Mouse (Mus musculus) spleen, postnatal 14 days (tissue): ENCODE measurements around the gene Slc6a9.
A peak's percentile ranks its signal among the peaks of the same experiment; 100 is the strongest.

Experiments
- DNase-seq, 2 experiments: peaks; one replicate each; pipeline ENCODE4 v3.0.0; 2021 to 2022; ENCODE audit warnings: low spot score in 2 of 2

Slc6a9 gene

GRCm38 (mm10) chr4:117834457-117834844 is at the start of gene Slc6a9:
Gene Slc6a9 (plus strand): TSS chr4:117834506.
- no peak for DNase-seq

DNA sequence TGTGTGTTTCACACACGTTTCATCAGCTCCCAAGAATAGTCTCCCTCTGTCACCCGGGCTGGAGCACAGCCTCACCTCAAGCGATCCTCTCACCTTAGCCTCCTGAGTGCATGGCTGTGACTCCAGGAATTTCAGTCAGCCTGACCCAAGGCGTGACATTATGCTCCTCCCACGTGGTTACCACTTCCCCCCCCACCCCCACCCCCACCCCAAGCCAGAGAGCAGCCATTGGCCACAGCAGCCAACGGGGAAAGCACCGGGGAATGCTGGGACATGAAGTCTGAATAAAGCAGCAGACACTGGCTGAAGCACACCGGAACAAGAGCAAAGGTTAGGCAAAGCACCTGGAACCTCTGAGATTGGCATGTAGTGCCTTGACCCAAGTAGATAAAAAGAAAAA is 47.3 kb upstream of the Slc6a9 start:
- DNase-seq: no peak

DNA sequence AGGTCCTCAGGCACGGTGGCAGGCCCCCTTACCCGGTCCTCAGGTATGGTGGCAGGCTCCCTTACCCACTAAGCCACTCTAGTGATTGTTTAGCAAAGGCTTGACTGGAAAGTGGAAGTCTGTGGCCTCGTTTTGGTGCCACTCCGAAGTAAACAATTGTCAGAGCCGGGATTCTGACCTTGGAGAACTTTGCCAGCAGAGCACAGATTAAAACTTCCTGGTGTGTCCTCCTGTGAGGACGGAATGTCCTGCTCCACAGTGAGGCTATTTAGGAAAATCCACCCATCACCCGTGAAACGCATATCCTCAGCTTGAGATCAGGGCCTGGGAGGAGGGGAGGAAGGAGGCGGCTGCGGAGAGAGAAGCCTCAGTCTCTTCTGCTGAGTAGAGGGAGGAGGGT is 46.0 kb upstream of the Slc6a9 start:
- DNase-seq: no peak

- DNase-seq: no peak
Measured at GRCm38 (mm10) chr4:117799904-117800303, 34.4 kb upstream of the Slc6a9 start.

DNA sequence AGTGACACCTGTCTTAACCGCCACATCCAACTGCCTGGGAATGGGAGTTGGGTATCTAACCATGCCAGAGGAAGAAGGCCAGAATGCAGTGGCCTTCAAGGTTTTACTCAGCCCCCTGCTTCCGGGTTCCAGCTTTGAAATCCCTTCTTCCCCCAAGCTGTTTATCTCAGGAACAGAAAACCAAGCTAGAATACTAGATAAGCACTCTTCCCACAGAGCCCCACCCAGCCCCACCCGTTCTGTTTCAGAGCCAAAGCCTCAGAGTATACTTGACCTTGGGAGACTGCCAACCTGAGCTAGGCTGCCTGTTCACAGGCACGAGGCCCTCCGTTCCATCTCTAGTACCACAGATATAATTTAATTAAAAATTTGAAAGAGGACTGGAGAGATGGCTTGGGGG is 27.3 kb upstream of the Slc6a9 start:
- DNase-seq: no peak

- no peak for DNase-seq
Measured at GRCm38 (mm10) chr4:117810933-117811332, 23.4 kb upstream of the Slc6a9 start.

DNA sequence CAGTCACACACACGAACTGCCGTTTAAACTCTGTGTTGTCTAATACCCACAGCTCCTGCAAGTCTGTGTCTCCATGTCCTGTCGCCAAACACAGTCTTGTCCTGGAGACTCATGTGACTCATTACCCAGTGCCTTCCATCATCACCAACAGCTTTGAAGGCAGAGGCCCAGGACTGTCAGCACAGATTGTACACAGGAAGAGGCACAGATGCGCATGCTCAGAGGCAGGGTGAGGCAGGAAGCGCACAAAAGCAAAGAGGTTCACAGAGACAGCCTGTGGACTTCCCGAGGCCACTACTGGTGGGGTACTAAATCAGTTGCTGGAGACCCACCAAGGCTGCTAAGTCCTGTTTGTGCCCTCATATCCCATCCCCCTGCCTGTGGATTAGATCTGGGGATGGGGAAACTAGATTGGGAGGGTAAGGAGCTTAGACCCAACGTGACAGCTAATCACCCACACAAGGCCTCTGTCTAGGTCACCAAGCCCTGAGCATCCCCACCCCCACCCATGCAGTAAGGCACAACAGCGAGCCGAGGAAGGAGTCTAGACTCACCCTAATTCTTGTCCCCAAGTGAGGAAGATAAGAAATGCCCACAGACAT is 20.6 kb upstream of the Slc6a9 start:
- DNase-seq: no peak

DNA sequence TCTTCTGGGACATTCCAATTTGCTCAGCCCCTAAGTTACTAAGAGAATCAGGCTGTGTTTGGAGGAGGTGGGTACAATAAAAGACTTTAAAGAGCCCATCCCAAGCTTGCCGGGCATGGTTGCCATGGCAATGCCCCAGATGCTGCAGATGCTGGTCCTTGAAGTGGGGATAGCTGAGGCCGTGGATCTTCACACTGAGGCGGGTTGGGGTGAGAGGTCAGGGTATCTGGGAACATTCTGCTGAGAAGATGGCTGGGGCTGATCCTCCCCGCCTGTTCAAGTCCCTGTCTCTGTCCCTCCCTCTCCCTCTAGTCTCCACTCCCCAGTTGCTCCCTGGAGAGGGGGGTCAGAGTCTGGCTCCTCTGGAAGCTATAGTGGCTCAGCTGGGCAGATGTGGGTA is 20.0 kb upstream of the Slc6a9 start:
- no peak for DNase-seq

DNA sequence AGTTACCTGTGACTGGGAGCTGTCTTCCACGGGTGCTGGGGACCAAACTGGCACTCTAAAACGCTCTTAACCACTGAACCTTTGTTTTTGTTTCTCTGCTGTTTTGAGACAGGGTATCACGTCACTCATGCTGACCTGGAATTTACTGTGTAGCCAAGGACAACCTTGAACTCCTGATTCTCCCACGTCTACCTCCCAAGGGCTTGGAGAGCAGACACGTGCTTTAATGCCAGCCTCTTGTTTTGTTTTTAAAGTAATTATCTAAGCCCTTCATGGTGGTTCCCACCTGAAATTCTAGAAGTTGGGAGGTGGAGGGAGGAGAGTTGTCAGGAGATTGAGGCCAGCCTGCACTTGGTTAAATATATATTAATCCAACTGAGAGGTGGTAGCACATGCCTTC is 17.5 kb upstream of the Slc6a9 start:
- no peak for DNase-seq

DNA sequence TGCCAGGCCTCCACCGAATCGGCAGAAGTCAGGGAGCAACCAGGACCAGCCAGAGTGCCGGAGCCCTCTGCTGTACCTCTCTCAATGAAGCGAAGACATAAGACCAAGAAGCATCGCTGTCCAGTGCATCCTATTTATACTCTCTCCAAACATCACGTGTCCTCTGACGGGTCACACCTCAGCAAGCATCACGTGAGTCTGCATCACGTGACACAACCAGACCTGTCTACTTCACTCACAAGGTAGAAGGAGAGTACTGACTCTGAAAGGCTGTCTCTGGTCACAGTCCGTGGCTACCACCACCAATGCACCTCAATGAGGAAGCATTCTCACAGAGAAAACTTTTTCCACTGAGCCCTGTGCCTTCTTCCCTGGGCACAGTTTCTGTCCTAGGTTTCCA is 16.3 kb upstream of the Slc6a9 start:
- no peak for DNase-seq

DNA sequence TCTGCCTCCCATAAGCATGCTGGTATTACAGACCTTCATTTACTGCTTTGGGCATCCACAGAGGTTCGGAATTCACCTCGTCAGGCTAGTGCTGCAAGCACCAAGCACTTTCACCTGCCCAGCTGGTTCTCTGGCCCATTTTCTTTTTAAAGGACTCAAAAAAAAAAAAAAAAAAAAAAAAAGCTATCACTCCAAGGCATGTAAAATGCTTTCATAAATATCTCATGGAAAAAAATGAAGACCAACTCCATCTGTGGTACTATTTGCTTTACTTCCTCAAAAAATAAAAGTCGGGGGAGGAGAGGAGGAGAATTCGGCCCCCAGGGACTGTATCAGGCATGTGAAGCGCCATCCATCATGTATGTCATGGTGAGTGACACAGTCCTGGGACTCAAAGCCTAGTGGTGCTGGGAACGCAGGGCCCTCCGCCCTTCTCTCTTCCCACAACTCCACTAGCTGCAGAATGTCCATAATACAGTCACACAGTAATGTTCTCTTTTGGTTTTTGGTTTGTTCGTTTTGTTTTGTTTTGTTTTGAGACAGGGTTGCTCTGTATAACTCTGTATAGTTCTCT is 5.6 kb upstream of the Slc6a9 start:
- no peak for DNase-seq

GRCm38 (mm10) chr4:117829260-117830123 is 4.8 kb upstream of the Slc6a9 start:
- DNase-seq: peak; percentile 64 to 69

GRCm38 (mm10) chr4:117830124-117830551 is 4.2 kb upstream of the Slc6a9 start:
- peak; percentile 58 to 70 for DNase-seq

GRCm38 (mm10) chr4:117830801-117831200 is 3.5 kb upstream of the Slc6a9 start:
- DNase-seq: no peak

DNA sequence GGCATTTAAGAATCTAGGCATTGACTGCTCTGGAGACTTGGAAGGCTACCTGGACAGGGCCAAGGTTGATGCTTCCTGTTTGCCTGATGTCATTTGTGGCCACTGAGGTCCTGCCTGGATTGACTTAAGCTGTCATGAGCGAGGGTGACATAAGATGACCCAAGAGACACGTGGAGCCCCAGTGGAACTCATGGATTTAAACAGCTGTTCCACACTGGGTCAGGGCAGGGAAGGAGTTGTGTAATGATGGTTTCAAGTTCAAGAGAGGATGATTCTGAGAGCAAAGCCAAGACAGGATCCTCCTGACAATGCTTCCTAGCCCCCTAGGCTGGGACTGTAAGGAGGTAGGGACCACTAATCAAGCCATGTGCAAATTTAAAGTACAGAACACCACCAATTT is 2.8 kb upstream of the Slc6a9 start:
- DNase-seq: no peak

- DNase-seq: peak; percentile 57 to 58
Measured at GRCm38 (mm10) chr4:117831920-117832691, 2.2 kb upstream of the Slc6a9 start.

DNA sequence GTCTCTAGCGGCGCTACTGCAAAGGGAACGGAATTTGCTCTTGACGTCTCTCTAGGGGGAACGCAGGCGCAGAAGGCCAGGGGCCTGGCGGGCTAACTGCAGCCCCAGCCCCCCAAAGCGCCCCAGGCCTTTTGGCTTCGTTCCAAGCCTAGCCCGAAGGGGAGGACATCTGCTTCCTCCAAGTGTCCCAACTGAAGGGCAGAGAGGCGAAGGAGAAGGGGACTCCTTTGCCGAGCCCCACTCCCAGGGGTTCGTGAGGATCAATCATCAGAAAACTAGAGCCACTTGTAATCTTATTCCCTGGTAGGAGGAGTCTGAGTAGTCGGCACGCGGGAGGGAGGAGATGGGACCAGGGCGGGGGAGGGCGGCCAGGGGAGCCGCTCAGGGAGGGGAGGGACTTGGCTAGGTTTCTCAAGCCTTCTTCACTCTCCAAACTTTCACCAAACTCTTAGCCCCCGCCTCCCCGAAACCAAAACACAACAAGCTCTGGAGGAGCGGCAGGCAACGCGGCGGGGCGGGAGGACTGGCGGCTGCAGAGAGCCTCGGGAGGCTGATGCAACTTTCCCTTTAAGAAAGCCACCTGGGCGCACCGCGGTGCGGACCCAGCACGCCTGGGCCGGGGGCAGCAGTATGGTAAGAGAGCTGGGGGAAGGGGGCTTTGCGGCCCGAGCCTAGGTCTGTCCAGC is 682 bp downstream of the Slc6a9 start:
- DNase-seq: peak; percentile 57 to 67

DNA sequence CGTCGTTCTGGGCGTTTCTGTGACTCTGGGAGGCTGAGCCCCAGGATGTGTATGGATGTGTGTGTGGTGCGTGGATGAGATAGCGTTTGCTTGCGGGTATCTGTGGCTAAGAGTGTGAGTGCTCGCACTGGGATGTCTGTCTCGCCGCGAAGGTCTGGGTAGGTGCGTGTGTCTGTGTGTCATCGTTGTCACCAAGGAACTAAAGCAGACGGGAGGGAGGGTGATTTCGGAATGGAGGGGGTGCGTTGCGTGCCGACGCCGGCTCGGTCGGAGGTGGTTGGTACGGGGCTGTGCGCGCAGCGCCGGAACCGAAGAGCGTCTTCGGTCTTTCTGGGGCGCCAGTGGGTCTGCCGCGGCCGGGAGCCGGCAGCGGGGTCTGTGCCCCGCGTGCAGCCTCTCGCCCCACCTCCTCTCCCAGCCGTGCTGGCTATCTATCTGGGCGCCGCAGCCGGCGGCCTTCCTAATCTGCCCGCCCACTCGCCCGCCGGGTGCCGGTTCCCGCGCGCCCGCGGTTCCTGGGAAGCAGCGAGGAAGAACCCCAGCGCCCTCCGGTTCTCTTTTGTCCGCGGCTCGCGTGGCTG is 1.3 kb downstream of the Slc6a9 start:
- DNase-seq: peak; percentile 66 to 68

DNA sequence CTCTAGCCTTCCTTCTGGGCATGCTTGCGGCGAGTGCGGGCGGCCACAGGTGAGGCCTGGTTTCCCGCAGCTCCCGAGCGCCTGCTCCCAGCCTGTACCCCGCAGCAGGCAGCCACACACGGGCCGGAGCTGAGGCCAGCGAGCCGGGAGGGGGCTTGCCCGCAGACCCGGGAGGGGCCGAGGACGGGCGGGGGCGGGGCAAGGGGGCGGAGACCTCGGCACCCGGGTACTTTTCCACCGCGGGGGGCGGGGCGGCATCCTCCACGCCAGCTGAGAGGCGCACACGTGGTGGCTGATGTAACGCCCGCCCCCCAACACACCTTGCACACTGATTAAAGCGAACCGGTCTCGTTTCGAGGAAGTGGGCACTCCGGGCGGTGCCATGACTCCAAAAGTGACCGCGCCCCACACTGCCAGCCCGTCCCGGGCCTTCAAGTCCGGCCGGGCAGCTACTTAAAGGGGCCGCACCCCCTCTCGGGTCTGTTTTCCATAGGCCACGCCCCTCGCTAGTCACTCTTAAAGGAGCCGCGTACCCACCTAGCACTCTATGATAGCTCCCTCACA is 2.0 kb downstream of the Slc6a9 start:
- DNase-seq: peak; percentile 82

GRCm38 (mm10) chr4:117837271-117837670 is 3.0 kb downstream of the Slc6a9 start:
- DNase-seq: no peak

GRCm38 (mm10) chr4:117839366-117839765 is 5.1 kb downstream of the Slc6a9 start:
- DNase-seq: no peak
